Mouse (Mus musculus): ENCODE measurements around the gene Ctsm. TPM values are rescaled to one million over a fixed set of nuclear protein-coding genes. Genes with fewer than 3 reads are reported as not detected.
"Not testable (repeated sequence)": the region's sequence is repeated elsewhere in the genome, so short reads cannot be mapped to it uniquely, and the experiment has no call there.

Gene Ctsm
- not detected in 2 replicates for polyA plus RNA-seq (2014; fragmentation: Nextera tagmentation; extraction: Ambion mirVana)

- Histone ChIP-seq H3K27me3 (replicated peaks; ENCODE audit: control insufficient read depth, insufficient read depth, low read length) (no peaks in the 10 kb centered on the region), H3K4me2 (ENCODE audit: low read depth, low read length) (no peak within 1 kb of the TSS), H3K36me3 (ENCODE audit: control insufficient read depth, insufficient read depth, low read length) (no peaks in the 10 kb centered on the region), H3K27ac (replicated peaks; ENCODE audit: low read depth, low read length) (no peak within 1 kb of the TSS), H3K4me3 (ENCODE audit: low read depth, low read length) (no peak within 1 kb of the TSS), H3K4me1 (ENCODE audit: control insufficient read depth, insufficient read depth, low read length) (no peaks in the 10 kb centered on the region), H3K9ac (ENCODE audit: low read depth, low read length) (no peak within 1 kb of the TSS), H3K9me3 (ENCODE audit: control insufficient read depth, low read length) (peaks cover 22% of the 10 kb centered on the region; the same call in 1 of the 2 replicates)
- no peak for ATAC-seq (ENCODE audit: low read depth)
- 68% methylated on average over 4 of the region's 4 CpGs for WGBS
- no peak for DNase-seq (ENCODE audit: low spot score)
Measured at GRCm38 (mm10) chr13:61541631-61542030, at the start of gene Ctsm. TSS of gene Ctsm (minus strand) at chr13:61541839.

- DNase-seq (ENCODE audit: low spot score), result no peak
- ATAC-seq (ENCODE audit: low read depth), result no peak
- Histone ChIP-seq H3K9ac (ENCODE audit: low read depth, low read length) (no peak within 1 kb of the TSS), H3K27me3 (replicated peaks; ENCODE audit: control insufficient read depth, insufficient read depth, low read length) (no peaks in the 10 kb centered on the region), H3K9me3 (ENCODE audit: control insufficient read depth, low read length) (peaks cover 19% of the 10 kb centered on the region; the same call in 1 of the 2 replicates), H3K4me3 (ENCODE audit: low read depth, low read length) (no peak within 1 kb of the TSS), H3K27ac (replicated peaks; ENCODE audit: low read depth, low read length) (no peak within 1 kb of the TSS), H3K36me3 (ENCODE audit: control insufficient read depth, insufficient read depth, low read length) (no peaks in the 10 kb centered on the region), H3K4me1 (ENCODE audit: control insufficient read depth, insufficient read depth, low read length) (no peaks in the 10 kb centered on the region), H3K4me2 (ENCODE audit: low read depth, low read length) (no peak within 1 kb of the TSS)
Measured at GRCm38 (mm10) chr13:61570027-61570426, 28.4 kb upstream of the Ctsm start, which contains the start of gene Cts3. TSS of gene Cts3 (minus strand) at chr13:61570127.

GRCm38 (mm10) chr13:61568074-61568473, 26.4 kb upstream of the Ctsm start, which contains the start of gene Gm49352:
TSS of gene Gm49352 (minus strand) at chr13:61568174.
- H3K9me3 ChIP-seq (ENCODE audit: control insufficient read depth, low read length), result peaks cover 23% of the 10 kb centered on the region; the same call in 1 of the 2 replicates
- H3K4me2 ChIP-seq (ENCODE audit: low read depth, low read length); H3K9ac ChIP-seq (ENCODE audit: low read depth, low read length); H3K4me3 ChIP-seq (ENCODE audit: low read depth, low read length); DNase-seq (ENCODE audit: low spot score); H3K27ac ChIP-seq (replicated peaks; ENCODE audit: low read depth, low read length); H3K4me1 ChIP-seq (ENCODE audit: control insufficient read depth, insufficient read depth, low read length); ATAC-seq (ENCODE audit: low read depth); H3K36me3 ChIP-seq (ENCODE audit: control insufficient read depth, insufficient read depth, low read length); H3K27me3 ChIP-seq (replicated peaks; ENCODE audit: control insufficient read depth, insufficient read depth, low read length): not testable (repeated sequence)
- WGBS, result 26% methylated on average over 1 of the region's 1 CpGs

Other genes starting within 250 kb of the Ctsm start
- gene Cts7, start 183.6 kb downstream of the Ctsm start, polyA plus RNA-seq (2014; fragmentation: Nextera tagmentation; extraction: Ambion mirVana), result not detected in 2 replicates
- gene Gm49352, start 26.3 kb upstream of the Ctsm start, polyA plus RNA-seq (2014; fragmentation: Nextera tagmentation; extraction: Ambion mirVana), result not detected in 2 replicates
- not detected in 2 replicates for gene Cts3, start 28.3 kb upstream of the Ctsm start, polyA plus RNA-seq (2014; fragmentation: Nextera tagmentation; extraction: Ambion mirVana)